Mouse (Mus musculus) kidney, embryonic 16.5 days (tissue): Measurements from ENCODE around the gene Agpat1. TPM values are rescaled to one million over a fixed set of nuclear protein-coding genes. Genes with fewer than 3 reads are reported as not detected.
A peak's percentile ranks its signal among the peaks of the same experiment; 100 is the strongest.

ENCODE experiments used
- ATAC-seq: fragments of 200-750 bp; cut with Nextera tagmentation; 2 replicates; pipeline ENCODE4 v1.8.0; 2017; ENCODE audit warnings: moderate TSS enrichment; ENCODE audit not compliant: low FRiP score, low TSS enrichment
- H3K27ac ChIP-seq: fragments of 300-500 bp; sonication (generic); 2 replicates; pipeline ENCODE4 v1.5.1; 2014; ENCODE audit warnings: low read length
- H3K27me3 ChIP-seq: fragments of 300-500 bp; sonication (generic); 2 replicates; pipeline ENCODE4 v1.6.1; 2014; ENCODE audit warnings: low read length, control low read depth, mixed read lengths; ENCODE audit not compliant: insufficient read depth
- H3K36me3 ChIP-seq: fragments of 300-500 bp; sonication (generic); 2 replicates; pipeline ENCODE4 v1.6.1; 2014; ENCODE audit warnings: low read length, control low read depth, mixed read lengths; ENCODE audit not compliant: insufficient read depth
- H3K4me1 ChIP-seq: fragments of 300-500 bp; sonication (generic); 2 replicates; pipeline ENCODE4 v1.6.1; 2014; ENCODE audit warnings: low read length, control low read depth, mixed read lengths; ENCODE audit not compliant: insufficient read depth
- H3K4me2 ChIP-seq: fragments of 300-500 bp; sonication (generic); replicated peaks from 2 replicates; pipeline ENCODE4 v1.6.1; 2014; ENCODE audit warnings: low read depth, low read length
- H3K4me3 ChIP-seq: fragments of 300-500 bp; sonication (generic); 2 replicates; pipeline ENCODE4 v1.5.1; 2014; ENCODE audit warnings: mild to moderate bottlenecking, low read length
- H3K9ac ChIP-seq: fragments of 300-500 bp; sonication (generic); replicated peaks from 2 replicates; pipeline ENCODE4 v1.6.1; 2014; ENCODE audit warnings: low read length
- H3K9me3 ChIP-seq: fragments of 300-500 bp; sonication (generic); 2 replicates; pipeline ENCODE4 v1.6.1; 2016; ENCODE audit warnings: low read length, control low read depth
- WGBS: fragments of 180-500 bp; shearing (Covaris S2); extraction: QIAGEN DNeasy Blood & Tissue Kit; methylation state at CpG from one replicate; pipeline ENCODE4 v1.1.7; 2014; 5-methylcytosine and 5-hydroxymethylcytosine counted together
- polyA plus RNA-seq: library from polyadenylated mRNA; unstranded; fragments of >200 nt; fragmentation: Nextera tagmentation; extraction: Ambion mirVana; gene quantifications from 2 replicates; pipeline ENCODE4 v1.2.1, GENCODE M21; 2015

Gene Agpat1
- polyA plus RNA-seq, 1 experiment from 2014 or later = 81.8 TPM

DNA sequence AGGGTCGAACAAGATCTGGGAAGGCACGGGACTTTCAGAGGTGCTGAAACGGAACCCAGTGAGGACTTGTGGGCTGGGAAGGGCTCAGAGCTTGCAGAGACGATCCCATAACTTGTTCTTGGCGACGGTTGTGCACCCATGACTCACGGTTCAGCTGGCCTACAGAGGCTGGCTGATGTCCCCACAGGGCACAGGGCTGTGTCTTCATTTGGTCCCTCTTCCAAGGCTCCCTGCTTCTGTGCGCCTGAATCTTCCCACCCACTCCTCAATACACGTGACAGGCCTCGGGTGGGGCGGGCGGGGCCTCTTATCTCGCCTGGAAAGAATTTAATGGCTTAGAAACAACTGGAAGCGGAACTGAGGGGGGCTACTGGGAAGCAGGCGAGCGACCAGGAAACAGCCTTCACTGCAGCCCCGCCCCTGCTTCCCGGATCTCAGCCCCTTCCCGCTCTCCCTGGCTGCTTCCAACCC, 57.1 kb downstream of the Agpat1 start:
- Histone ChIP-seq H3K27me3 (peaks cover 24% of the 10 kb centered on the region), H3K4me3 (peak overlapping the region; percentile 28), H3K9ac (peak overlapping the region; percentile 34; the same call in 1 of the 2 replicates), H3K4me2 (peak overlapping the region; percentile 53), H3K27ac (no peak overlapping the region), H3K9me3 (no peaks in the 10 kb centered on the region), H3K4me1 (peaks cover 14% of the 10 kb centered on the region), H3K36me3 (no peaks in the 10 kb centered on the region)
- ATAC-seq = peak; percentile 25; the same call in 1 of the 2 replicates
- 3% methylated on average over 19 of the region's 19 CpGs for whole genome bisulfite sequencing

DNA sequence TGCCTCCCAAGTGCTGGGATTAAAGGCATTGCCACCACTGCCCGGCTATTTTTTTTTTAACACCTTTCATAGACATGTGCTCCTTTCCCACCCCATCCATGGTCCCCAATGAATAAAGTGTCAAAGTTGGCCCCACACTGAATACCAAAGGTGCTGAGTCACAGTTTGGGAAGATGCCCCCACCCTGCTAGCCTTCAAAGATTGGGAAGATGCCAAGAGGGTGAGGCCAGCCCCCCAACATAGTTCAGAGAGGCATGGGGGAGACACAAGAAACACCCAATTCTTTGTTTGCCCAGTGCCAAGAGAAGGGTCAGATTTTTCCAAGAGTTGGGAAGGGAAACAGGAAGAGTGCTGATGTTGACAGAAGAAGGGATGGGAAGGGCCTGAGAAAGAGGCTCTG, 58.4 kb downstream of the Agpat1 start:
- H3K36me3 ChIP-seq = no peaks in the 10 kb centered on the region
- peaks cover 14% of the 10 kb centered on the region for H3K4me1 ChIP-seq
- H3K27me3 ChIP-seq = peaks cover 24% of the 10 kb centered on the region
- WGBS = 90% methylated on average over 1 of the region's 1 CpGs
- ATAC-seq = no peak
- H3K4me2 ChIP-seq = no peak overlapping the region
- H3K9ac ChIP-seq = no peak overlapping the region
- no peaks in the 10 kb centered on the region for H3K9me3 ChIP-seq
- H3K27ac ChIP-seq = no peak overlapping the region
- H3K4me3 ChIP-seq = no peak overlapping the region

DNA sequence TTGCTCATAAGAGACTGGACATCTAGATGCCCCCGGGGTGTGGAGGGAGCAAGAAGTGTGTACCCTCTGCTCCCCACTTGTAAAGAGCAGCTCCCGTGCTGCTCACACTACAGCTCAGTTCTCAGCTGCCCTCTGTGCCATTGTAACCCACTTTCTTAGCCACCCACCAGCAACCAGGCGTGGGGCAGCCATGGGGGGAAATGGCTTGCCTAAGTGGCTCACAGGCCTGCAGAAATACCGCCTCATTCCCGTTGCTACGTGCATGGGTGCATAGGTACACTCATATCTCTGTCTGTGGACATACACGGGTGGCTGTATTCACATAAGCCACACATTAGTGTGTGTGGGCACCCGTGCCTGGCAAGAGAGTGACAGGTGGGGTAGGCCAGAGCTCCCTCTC, 58.9 kb downstream of the Agpat1 start:
- no peak overlapping the region for H3K4me2 ChIP-seq
- 84% methylated on average over 8 of the region's 8 CpGs for WGBS
- H3K4me3 ChIP-seq = no peak overlapping the region
- no peak overlapping the region for H3K9ac ChIP-seq
- H3K36me3 ChIP-seq = no peaks in the 10 kb centered on the region
- H3K27ac ChIP-seq = no peak overlapping the region
- peaks cover 14% of the 10 kb centered on the region for H3K4me1 ChIP-seq
- no peaks in the 10 kb centered on the region for H3K9me3 ChIP-seq
- no peak for ATAC-seq
- peaks cover 24% of the 10 kb centered on the region for H3K27me3 ChIP-seq

Other genes with a start within 250 kb of the Agpat1 start
- gene Btnl2, start 249.4 kb upstream of the Agpat1 start, polyA plus RNA-seq = not detected in 2 replicates
- gene Btnl1, start 227.1 kb upstream of the Agpat1 start, polyA plus RNA-seq = not detected in 2 replicates
- gene BC051142, start 205.4 kb upstream of the Agpat1 start, polyA plus RNA-seq = 0.23 and 0.74 TPM in 2 replicates
- not detected in 2 replicates for gene Btnl4, start 126.9 kb upstream of the Agpat1 start, polyA plus RNA-seq
- gene Btnl6, start 86.9 kb upstream of the Agpat1 start, polyA plus RNA-seq = not detected in 2 replicates
- gene Notch4, start 40.0 kb upstream of the Agpat1 start, polyA plus RNA-seq = 7.6 and 12.0 TPM in 2 replicates
- 21.5 and 25.6 TPM in 2 replicates for gene Gpsm3, start 14.5 kb upstream of the Agpat1 start, polyA plus RNA-seq
- 13.1 and 15.6 TPM in 2 replicates for gene Pbx2, start 13.0 kb upstream of the Agpat1 start, polyA plus RNA-seq
- 8.8 and 16.8 TPM in 2 replicates for gene Ager, start 6.4 kb upstream of the Agpat1 start, polyA plus RNA-seq
- 185 and 190 TPM in 2 replicates for gene Rnf5, start 572 bp upstream of the Agpat1 start, polyA plus RNA-seq
- 4.0 and 6.0 TPM in 2 replicates for gene Egfl8, start 11.7 kb downstream of the Agpat1 start, polyA plus RNA-seq
- gene Ppt2, start 24.2 kb downstream of the Agpat1 start, polyA plus RNA-seq = 47.3 and 53.7 TPM in 2 replicates
- gene Prrt1, start 25.3 kb downstream of the Agpat1 start, polyA plus RNA-seq = 0.23 and 0.29 TPM in 2 replicates
- gene Fkbpl, start 40.5 kb downstream of the Agpat1 start, polyA plus RNA-seq = 17.5 and 17.7 TPM in 2 replicates
- 103 and 106 TPM in 2 replicates for gene Atf6b, start 42.9 kb downstream of the Agpat1 start, polyA plus RNA-seq
- 0.51 and 0.52 TPM in 2 replicates for gene Tnxb, start 66.3 kb downstream of the Agpat1 start, polyA plus RNA-seq
- 0.78 and 1.5 TPM in 2 replicates for gene C4b, start 139.6 kb downstream of the Agpat1 start, polyA plus RNA-seq
- 38.4 and 41.9 TPM in 2 replicates for gene Cyp21a1, start 200.3 kb downstream of the Agpat1 start, polyA plus RNA-seq
- gene Stk19, start 232.7 kb downstream of the Agpat1 start, polyA plus RNA-seq = 31.7 and 34.7 TPM in 2 replicates
- gene Dxo, start 232.8 kb downstream of the Agpat1 start, polyA plus RNA-seq = 71.0 and 77.9 TPM in 2 replicates
- 59.3 and 62.0 TPM in 2 replicates for gene Skiv2l, start 245.9 kb downstream of the Agpat1 start, polyA plus RNA-seq
- gene Nelfe, start 246.1 kb downstream of the Agpat1 start, polyA plus RNA-seq = 117 and 121 TPM in 2 replicates